Mouse (Mus musculus) heart, embryonic 13.5 days (tissue): Measurements from ENCODE around the gene Six2. TPM values are rescaled to one million over a fixed set of nuclear protein-coding genes. Genes with fewer than 3 reads are reported as not detected.
A peak's percentile ranks its signal among the peaks of the same experiment; 100 is the strongest.

Experiments used
- ATAC-seq: fragments of 200-750 bp; cut with Nextera tagmentation; 2 replicates; pipeline ENCODE4 v1.8.0; 2017; ENCODE audit warnings: moderate TSS enrichment; ENCODE audit not compliant: insufficient number of reproducible peaks, low FRiP score, low TSS enrichment; ENCODE audit errors: extremely low read depth
- H3K27ac ChIP-seq: fragments of 300-500 bp; sonication (generic); replicated peaks from 2 replicates; pipeline ENCODE4 v1.5.1; 2015; ENCODE audit warnings: moderate library complexity, mild to moderate bottlenecking, inconsistent platforms
- H3K27me3 ChIP-seq: fragments of 300-500 bp; sonication (generic); replicated peaks from 2 replicates; pipeline ENCODE4 v1.6.1; 2015; ENCODE audit warnings: mild to moderate bottlenecking, inconsistent platforms
- H3K36me3 ChIP-seq: fragments of 300-500 bp; sonication (generic); 2 replicates; pipeline ENCODE4 v1.6.1; 2015; ENCODE audit warnings: mild to moderate bottlenecking, inconsistent platforms
- H3K4me1 ChIP-seq: fragments of 300-500 bp; sonication (generic); 2 replicates; pipeline ENCODE4 v1.6.1; 2015; ENCODE audit warnings: inconsistent platforms
- H3K4me2 ChIP-seq: fragments of 300-500 bp; sonication (generic); 2 replicates; pipeline ENCODE4 v1.6.1; 2015; ENCODE audit warnings: inconsistent platforms, mild to moderate bottlenecking, moderate library complexity
- H3K4me3 ChIP-seq: fragments of 300-500 bp; sonication (generic); 2 replicates; pipeline ENCODE4 v1.5.1; 2015; ENCODE audit warnings: moderate library complexity, mild to moderate bottlenecking, inconsistent platforms
- H3K9ac ChIP-seq: fragments of 300-500 bp; sonication (generic); 2 replicates; pipeline ENCODE4 v1.6.1; 2015; ENCODE audit warnings: inconsistent platforms, mild to moderate bottlenecking, moderate library complexity
- H3K9me3 ChIP-seq: fragments of 300-500 bp; sonication (generic); 2 replicates; pipeline ENCODE4 v1.6.1; 2016; ENCODE audit warnings: inconsistent platforms
- WGBS: fragments of 180-500 bp; shearing (Covaris S2); methylation state at CpG from one replicate; pipeline ENCODE4 v1.1.7; 2015; ENCODE audit warnings: mixed read lengths; 5-methylcytosine and 5-hydroxymethylcytosine counted together
- polyA plus RNA-seq: library from polyadenylated mRNA; unstranded; fragments of >200 nt; fragmentation: Nextera tagmentation; extraction: Ambion mirVana; gene quantifications from 2 replicates; pipeline ENCODE4 v1.2.1, GENCODE M21; 2015

Gene Six2
- polyA plus RNA-seq: 0.27 and 0.39 TPM in 2 replicates

- Histone ChIP-seq H3K27ac (no peak within 1 kb of the TSS), H3K4me1 (peaks cover 37% of the 10 kb centered on the region), H3K9me3 (no peaks in the 10 kb centered on the region), H3K4me3 (peak within 1 kb of the TSS; percentile 58), H3K9ac (peak within 1 kb of the TSS; percentile 67), H3K4me2 (peak within 1 kb of the TSS; percentile 89), H3K36me3 (no peaks in the 10 kb centered on the region), H3K27me3 (peaks cover 100% of the 10 kb centered on the region)
- ATAC-seq: peak; percentile 68
- under 1% methylated on average over 55 of the region's 55 CpGs for WGBS
These were observed at the start of gene Six2 for GRCm38 (mm10) chr17:85688236-85688910. TSS of gene Six2 (minus strand) at chr17:85688274.

- H3K9ac ChIP-seq: no peak overlapping the region
- ATAC-seq: no peak
- WGBS: 43% methylated on average over 18 of the region's 19 CpGs
- no peaks in the 10 kb centered on the region for H3K36me3 ChIP-seq
- H3K27ac ChIP-seq: no peak overlapping the region
- no peak overlapping the region for H3K4me2 ChIP-seq
- no peak overlapping the region for H3K4me3 ChIP-seq
- no peaks in the 10 kb centered on the region for H3K9me3 ChIP-seq
- peaks cover 10% of the 10 kb centered on the region for H3K27me3 ChIP-seq
- H3K4me1 ChIP-seq: no peaks in the 10 kb centered on the region
These were observed 49.2 kb upstream of the Six2 start for GRCm38 (mm10) chr17:85737090-85737780.

- Histone ChIP-seq H3K27ac (no peak overlapping the region), H3K4me1 (0 out of 2 replicates have a peak, but pooled peaks cover 1% of the 10 kb centered on the region), H3K4me3 (no peak overlapping the region), H3K36me3 (no peaks in the 10 kb centered on the region), H3K4me2 (no peak overlapping the region), H3K9ac (no peak overlapping the region), H3K9me3 (no peaks in the 10 kb centered on the region), H3K27me3 (peaks cover 3% of the 10 kb centered on the region; the same call in 1 of the 2 replicates)
- 77% methylated on average over 4 of the region's 5 CpGs for WGBS
- no peak for ATAC-seq
These were observed 43.3 kb upstream of the Six2 start for GRCm38 (mm10) chr17:85731329-85731728.

DNA sequence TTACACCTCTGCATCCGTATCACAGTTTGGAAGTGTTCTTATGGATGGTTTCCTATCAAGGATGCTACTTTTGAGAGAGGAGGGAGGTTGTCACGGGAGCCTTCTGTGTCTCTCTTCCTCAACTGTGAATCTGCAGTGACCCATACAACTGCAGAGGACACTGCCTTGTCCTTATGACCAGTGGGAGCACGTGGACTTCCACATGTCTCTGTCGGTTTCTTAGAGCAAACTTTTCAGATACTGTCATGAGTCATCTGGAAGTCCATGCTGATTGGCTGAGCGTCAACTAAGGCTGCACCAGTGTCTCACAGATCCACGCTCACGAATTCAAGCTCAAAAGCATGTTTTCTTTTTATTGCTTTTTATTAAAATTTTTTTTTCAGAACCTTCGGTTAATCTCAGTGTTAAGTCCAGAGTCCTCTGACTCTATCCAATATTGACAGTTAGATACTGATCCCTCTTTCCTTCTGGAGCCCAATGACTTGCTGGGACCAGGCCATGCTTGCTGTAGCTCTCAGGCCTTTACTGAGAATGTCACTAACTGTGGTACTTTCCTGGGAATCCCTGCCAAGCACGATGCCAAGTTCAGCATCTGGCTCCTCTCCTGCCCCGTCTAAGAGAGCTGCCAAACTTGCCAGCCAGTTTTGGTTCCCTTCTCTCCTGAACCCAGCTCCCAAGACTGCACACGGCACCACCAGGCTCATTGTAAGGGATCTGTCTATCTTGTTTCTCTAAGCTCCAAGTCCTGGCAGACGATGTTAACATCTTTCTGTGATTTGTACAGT is 42.3 kb upstream of the Six2 start:
- Histone ChIP-seq H3K4me3 (no peak overlapping the region), H3K9ac (no peak overlapping the region), H3K36me3 (no peaks in the 10 kb centered on the region), H3K4me1 (0 out of 2 replicates have a peak, but pooled peaks cover 3% of the 10 kb centered on the region), H3K27ac (no peak overlapping the region), H3K4me2 (no peak overlapping the region), H3K27me3 (peaks cover 3% of the 10 kb centered on the region; the same call in 1 of the 2 replicates), H3K9me3 (no peaks in the 10 kb centered on the region)
- ATAC-seq: no peak
- WGBS: 72% methylated on average over 12 of the region's 12 CpGs

GRCm38 (mm10) chr17:85728071-85728718 is 40.1 kb upstream of the Six2 start:
- no peak for ATAC-seq
- no peak overlapping the region for H3K27ac ChIP-seq
- H3K4me1 ChIP-seq: 0 out of 2 replicates have a peak, but pooled peaks cover 3% of the 10 kb centered on the region
- no peak overlapping the region for H3K4me3 ChIP-seq
- no peak overlapping the region for H3K4me2 ChIP-seq
- H3K9me3 ChIP-seq: no peaks in the 10 kb centered on the region
- WGBS: 80% methylated on average over 5 of the region's 5 CpGs
- no peaks in the 10 kb centered on the region for H3K36me3 ChIP-seq
- peaks cover 3% of the 10 kb centered on the region; the same call in 1 of the 2 replicates for H3K27me3 ChIP-seq
- no peak overlapping the region for H3K9ac ChIP-seq

DNA sequence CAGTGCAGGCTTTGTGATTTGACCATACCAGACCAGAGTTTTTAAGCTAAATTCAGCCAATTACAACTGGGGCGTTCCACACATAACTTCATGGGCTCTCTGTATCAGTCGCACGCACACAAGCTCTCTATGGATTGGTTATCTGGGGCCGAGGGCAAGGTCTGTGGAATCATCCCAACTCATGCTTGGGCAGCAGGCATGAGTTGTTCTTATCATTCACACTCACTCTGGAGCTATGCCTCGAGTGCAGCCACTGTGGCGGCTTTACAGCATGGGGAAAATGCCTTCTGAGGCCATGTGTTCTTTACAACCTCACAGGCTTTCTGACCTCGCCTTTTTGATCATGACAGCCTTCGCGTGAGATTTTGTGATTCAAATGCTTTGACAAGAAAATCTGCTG is 37.9 kb upstream of the Six2 start:
- Histone ChIP-seq H3K27ac (no peak overlapping the region), H3K4me3 (no peak overlapping the region), H3K9me3 (no peaks in the 10 kb centered on the region), H3K27me3 (no peaks in the 10 kb centered on the region; the same call in 1 of the 2 replicates), H3K9ac (no peak overlapping the region), H3K4me2 (no peak overlapping the region), H3K4me1 (0 out of 2 replicates have a peak, but pooled peaks cover 3% of the 10 kb centered on the region), H3K36me3 (no peaks in the 10 kb centered on the region)
- no peak for ATAC-seq
- 53% methylated on average over 9 of the region's 9 CpGs for WGBS

GRCm38 (mm10) chr17:85723166-85723565 is 35.1 kb upstream of the Six2 start:
- H3K4me2 ChIP-seq: no peak overlapping the region

DNA sequence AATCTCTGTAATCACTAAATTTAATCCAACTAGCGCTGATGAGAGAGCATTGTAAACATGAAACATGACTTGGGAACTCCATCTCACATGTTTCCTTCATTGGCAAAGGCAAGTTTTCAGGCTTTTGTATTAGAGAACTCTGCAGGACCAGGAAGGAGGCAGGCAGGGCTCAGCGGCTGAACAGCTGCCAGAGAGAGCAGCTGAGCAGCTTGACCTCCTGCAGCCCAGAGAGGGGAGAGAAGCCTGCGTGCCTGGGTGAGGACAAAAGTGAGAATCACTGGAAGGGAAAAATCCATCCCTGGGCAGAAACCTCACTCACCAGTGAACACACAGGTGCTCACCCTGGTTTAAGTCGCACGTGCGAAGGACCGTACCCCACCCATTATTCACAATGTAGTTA is 29.2 kb upstream of the Six2 start:
- Histone ChIP-seq H3K4me2 (no peak overlapping the region), H3K9me3 (no peaks in the 10 kb centered on the region), H3K27ac (no peak overlapping the region), H3K27me3 (peaks cover 39% of the 10 kb centered on the region), H3K4me1 (no peaks in the 10 kb centered on the region), H3K9ac (no peak overlapping the region), H3K4me3 (no peak overlapping the region), H3K36me3 (no peaks in the 10 kb centered on the region)
- WGBS: 63% methylated on average over 7 of the region's 7 CpGs
- no peak for ATAC-seq

More at GRCm38 (mm10) chr17:85723166-85723565, 35.1 kb upstream of the Six2 start:
- 61% methylated on average over 5 of the region's 5 CpGs for WGBS
- 0 out of 2 replicates have a peak, but pooled peaks cover 3% of the 10 kb centered on the region for H3K4me1 ChIP-seq
- no peak for ATAC-seq
- no peaks in the 10 kb centered on the region for H3K9me3 ChIP-seq
- H3K9ac ChIP-seq: no peak overlapping the region
- H3K4me3 ChIP-seq: no peak overlapping the region
- no peaks in the 10 kb centered on the region for H3K36me3 ChIP-seq
- H3K27me3 ChIP-seq: peaks cover 3% of the 10 kb centered on the region; the same call in 1 of the 2 replicates
- no peak overlapping the region for H3K27ac ChIP-seq

DNA sequence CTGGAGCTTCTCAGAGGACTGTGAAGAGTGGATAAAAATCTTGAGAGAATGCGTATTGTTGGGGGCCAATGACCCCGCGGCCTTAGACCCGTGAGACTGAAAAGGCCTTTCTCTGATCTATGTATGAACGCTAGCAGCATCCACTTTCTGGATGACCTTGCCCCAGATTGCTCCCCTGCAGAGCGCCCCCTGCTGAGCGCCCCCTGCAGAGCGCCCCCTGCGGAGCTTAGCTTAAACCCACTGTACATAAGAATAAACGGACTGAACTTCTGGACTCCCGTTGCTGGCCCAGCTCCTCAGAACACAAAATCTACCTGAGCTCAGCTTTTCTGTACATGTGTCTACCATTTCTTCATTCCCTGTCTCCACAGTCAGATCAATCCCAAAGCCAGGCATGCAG is 27.7 kb upstream of the Six2 start:
- no peak for ATAC-seq
- H3K9ac ChIP-seq: no peak overlapping the region
- 69% methylated on average over 11 of the region's 11 CpGs for WGBS
- H3K4me2 ChIP-seq: no peak overlapping the region
- peaks cover 46% of the 10 kb centered on the region for H3K27me3 ChIP-seq
- H3K27ac ChIP-seq: no peak overlapping the region
- H3K4me3 ChIP-seq: no peak overlapping the region
- no peaks in the 10 kb centered on the region for H3K36me3 ChIP-seq
- H3K4me1 ChIP-seq: no peaks in the 10 kb centered on the region
- no peaks in the 10 kb centered on the region for H3K9me3 ChIP-seq

DNA sequence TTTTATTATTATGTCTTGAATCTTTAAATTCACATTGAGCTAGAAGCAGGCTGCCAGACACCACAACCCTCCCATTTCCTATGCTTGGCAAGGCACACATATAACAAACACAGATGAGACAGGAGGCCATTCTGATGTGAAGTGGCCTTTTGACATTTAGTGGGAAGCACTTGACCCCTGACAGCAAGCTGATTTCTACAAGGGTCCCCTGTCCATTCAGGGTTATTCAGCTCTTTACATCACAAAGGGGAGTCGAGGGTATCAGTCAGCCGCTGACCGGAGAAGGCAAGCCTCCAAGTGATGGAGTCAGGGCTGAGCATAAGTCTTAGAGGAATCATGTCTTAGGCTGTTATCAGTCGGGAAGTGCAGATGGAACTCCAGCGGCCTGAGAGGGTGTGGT is 26.3 kb upstream of the Six2 start:
- Histone ChIP-seq H3K4me1 (no peaks in the 10 kb centered on the region), H3K27ac (no peak overlapping the region), H3K27me3 (peaks cover 46% of the 10 kb centered on the region), H3K9ac (no peak overlapping the region), H3K4me2 (no peak overlapping the region), H3K9me3 (no peaks in the 10 kb centered on the region), H3K4me3 (no peak overlapping the region), H3K36me3 (no peaks in the 10 kb centered on the region)
- WGBS: 27% methylated on average over 5 of the region's 5 CpGs
- ATAC-seq: no peak

DNA sequence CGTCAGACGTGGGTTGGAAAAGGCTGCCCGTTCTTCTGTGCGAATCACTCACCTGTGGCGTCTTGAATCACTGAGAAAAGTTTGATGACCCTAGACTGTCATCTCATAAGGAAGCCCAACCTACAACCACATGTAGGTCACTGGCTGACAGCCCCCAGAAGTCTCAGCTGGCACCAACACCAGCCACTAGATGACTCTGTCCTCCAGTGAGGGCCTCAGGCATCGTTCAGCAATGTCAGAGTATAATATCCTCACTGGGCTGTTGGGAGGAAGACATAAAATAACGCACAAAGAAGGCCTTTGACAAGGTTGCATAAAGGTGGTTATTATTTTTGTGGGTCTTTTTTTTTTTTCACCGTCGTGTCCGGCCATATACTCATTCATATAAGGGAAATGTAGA is 24.8 kb upstream of the Six2 start:
- no peak for ATAC-seq
- Histone ChIP-seq H3K4me1 (no peaks in the 10 kb centered on the region), H3K4me3 (no peak overlapping the region), H3K27me3 (peaks cover 47% of the 10 kb centered on the region), H3K9me3 (no peaks in the 10 kb centered on the region), H3K9ac (no peak overlapping the region), H3K27ac (no peak overlapping the region), H3K36me3 (no peaks in the 10 kb centered on the region), H3K4me2 (no peak overlapping the region)
- 80% methylated on average over 10 of the region's 10 CpGs for WGBS
